Mouse (Mus musculus): ENCODE results near the gene Ndufa13.

DNA sequence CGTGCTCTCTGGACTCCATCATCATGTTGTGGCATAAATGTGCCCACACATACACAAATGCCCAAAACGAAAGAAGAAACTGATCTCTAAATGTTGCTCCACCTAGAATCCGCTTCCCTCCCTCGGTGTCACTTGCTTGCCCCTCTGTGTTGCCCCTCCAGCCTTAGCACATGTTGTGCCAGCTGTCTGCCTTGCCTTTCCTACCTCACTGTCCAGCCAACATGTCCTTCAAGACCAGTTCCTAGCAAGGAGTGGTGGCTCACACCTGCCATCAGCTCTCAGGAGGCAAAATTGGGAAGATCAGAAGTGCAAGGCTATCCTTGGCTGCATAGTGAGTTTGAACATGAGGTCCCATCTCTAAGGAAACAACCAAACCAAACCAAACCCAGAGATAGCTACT, 25.0 kb downstream of the Ndufa13 start:
- no peak for TF ChIP-seq TCF12 (IDR thresholded peaks at IDR 0.05; ENCODE audit: insufficient read depth, poor library complexity, severe bottlenecking)
- TF ChIP-seq E2F4 (IDR thresholded peaks at IDR 0.05; ENCODE audit: insufficient read depth) = no peak
- TF ChIP-seq POLR2A (IDR thresholded peaks at IDR 0.05; ENCODE audit: insufficient read length, low read depth) = no peak
- TF ChIP-seq POLR2AphosphoS2 (IDR thresholded peaks at IDR 0.05; ENCODE audit: insufficient read length, low read depth) = no peak
- TF ChIP-seq MAX (IDR thresholded peaks at IDR 0.05; ENCODE audit: low read depth) = no peak
- TF ChIP-seq MYOD1 (IDR thresholded peaks at IDR 0.05; ENCODE audit: control insufficient read depth in 1 of 3, insufficient read length in 2 of 3, low read depth in 2 of 3) = peak in 2 of 3 experiments; percentile 52 to 54
- no peak for TF ChIP-seq USF1 (IDR thresholded peaks at IDR 0.05; ENCODE audit: low read depth)
- TF ChIP-seq TCF3 (IDR thresholded peaks at IDR 0.05; ENCODE audit: insufficient read length, low read depth) = no peak
- no peak for TF ChIP-seq CEBPB (IDR thresholded peaks at IDR 0.05; ENCODE audit: insufficient read depth, poor library complexity, severe bottlenecking)
- TF ChIP-seq MYOG (IDR thresholded peaks at IDR 0.05; ENCODE audit: control insufficient read depth in 1 of 3, insufficient read depth in 1 of 3, insufficient read length in 2 of 3, low read depth in 2 of 3) = peak in 2 of 3 experiments; percentile 26 to 64
- TF ChIP-seq REST (IDR thresholded peaks at IDR 0.05; ENCODE audit: insufficient read depth, insufficient read length) = no peak

All from myocyte (in vitro differentiated cells).